Mouse (Mus musculus): Measurements from ENCODE around the gene Lgals3. TPM values are rescaled to one million over a fixed set of nuclear protein-coding genes. Genes with fewer than 3 reads are reported as not detected.

The Lgals3 gene
- total and polyA plus RNA-seq, 3 experiments = 0.29 to 1.8 TPM; not detected in 1

GRCm38 (mm10) chr14:47340231-47340925, 27.2 kb upstream of the Lgals3 start:
- Histone ChIP-seq H3K79me2 (replicated peaks; ENCODE audit: control insufficient read depth, extremely low read depth, insufficient read depth, poor library complexity, severe bottlenecking) (no peaks in the 10 kb centered on the region), H3K4me1 (ENCODE audit: control insufficient read depth in 1 of 2, insufficient read depth in 2 of 2) (peaks cover 0 to 7% of the 10 kb centered on the region in 2 experiments; a peak in 2 of 4 replicates), H3K9me3 (replicated peaks; ENCODE audit: low read length) (no peaks in the 10 kb centered on the region), H3K4me2 (ENCODE audit: insufficient read depth, low read depth, poor library complexity, severe bottlenecking) (no peak overlapping the region), H3K36me3 (replicated peaks in 1 of 2; ENCODE audit: control insufficient read depth in 1 of 2, insufficient read depth in 1 of 2, low read length in 1 of 2) (no peaks in the 10 kb centered on the region), H3K4me3 (replicated peaks in 1 of 3; ENCODE audit: low read depth in 2 of 3, low read length in 2 of 3, poor library complexity in 1 of 3) (no peak overlapping the region), H3K27ac (ENCODE audit: insufficient read depth, low read depth) (no peak overlapping the region), H3K9ac (ENCODE audit: insufficient read depth, low read depth) (no peak overlapping the region), H3K27me3 (replicated peaks) (no peaks in the 10 kb centered on the region)
- in situ Hi-C loops (cut with MboI; ENCODE audit: low pct_ligation_motif_present, low pct_unique_long_range_greater_than_20kb, low sequenced_read_pairs) (loop anchor here (5.0 kb wide), 1 partner anchor 37 kb away; no protein-coding TSS in a partner anchor), dilution Hi-C loops (cut with MboI; ENCODE audit: extremely low pct_ligation_motif_present, extremely low pct_unique_long_range_greater_than_20kb, low sequenced_read_pairs) (no loop called here)
- DNase-seq (ENCODE audit: extremely low read depth) = no peak
- TF ChIP-seq SIN3A (IDR thresholded peaks at IDR 0.05; ENCODE audit: low read length) (no peak), E2F4 (IDR thresholded peaks at IDR 0.05; ENCODE audit: insufficient replicate concordance, low read depth, low read length) (no peak), CHD1 (IDR thresholded peaks at IDR 0.05; ENCODE audit: low read depth, low read length) (no peak), BHLHE40 (IDR thresholded peaks at IDR 0.05; ENCODE audit: low read depth, low read length) (no peak), SMC3 (IDR thresholded peaks at IDR 0.05; ENCODE audit: low read depth, low read length) (no peak), USF1 (IDR thresholded peaks at IDR 0.05; ENCODE audit: low read depth, low read length) (no peak), ETS1 (conservative IDR thresholded peaks at IDR 0.05; ENCODE audit: low read depth, low read length) (no peak), TCF12 (IDR thresholded peaks at IDR 0.05; ENCODE audit: low read depth, low read length) (no peak), MAFK (IDR thresholded peaks at IDR 0.05; ENCODE audit: insufficient replicate concordance, low read length) (no peak), POLR2A (IDR thresholded peaks at IDR 0.05; ENCODE audit: low read depth, low read length) (no peak), EP300 (IDR thresholded peaks at IDR 0.05; ENCODE audit: low read length) (no peak), MYC (IDR thresholded peaks at IDR 0.05; ENCODE audit: low read depth, low read length) (no peak), POLR2AphosphoS2 (IDR thresholded peaks at IDR 0.05; ENCODE audit: low read depth, low read length) (no peak), HCFC1 (IDR thresholded peaks at IDR 0.05; ENCODE audit: low read depth, low read length) (no peak), ELF1 (IDR thresholded peaks at IDR 0.05; ENCODE audit: low read depth, low read length) (no peak), NRF1 (IDR thresholded peaks at IDR 0.05; ENCODE audit: low read depth, low read length) (no peak), RAD21 (IDR thresholded peaks at IDR 0.05; ENCODE audit: low read depth, low read length) (no peak), MXI1 (IDR thresholded peaks at IDR 0.05; ENCODE audit: low read depth, low read length) (no peak)

DNA sequence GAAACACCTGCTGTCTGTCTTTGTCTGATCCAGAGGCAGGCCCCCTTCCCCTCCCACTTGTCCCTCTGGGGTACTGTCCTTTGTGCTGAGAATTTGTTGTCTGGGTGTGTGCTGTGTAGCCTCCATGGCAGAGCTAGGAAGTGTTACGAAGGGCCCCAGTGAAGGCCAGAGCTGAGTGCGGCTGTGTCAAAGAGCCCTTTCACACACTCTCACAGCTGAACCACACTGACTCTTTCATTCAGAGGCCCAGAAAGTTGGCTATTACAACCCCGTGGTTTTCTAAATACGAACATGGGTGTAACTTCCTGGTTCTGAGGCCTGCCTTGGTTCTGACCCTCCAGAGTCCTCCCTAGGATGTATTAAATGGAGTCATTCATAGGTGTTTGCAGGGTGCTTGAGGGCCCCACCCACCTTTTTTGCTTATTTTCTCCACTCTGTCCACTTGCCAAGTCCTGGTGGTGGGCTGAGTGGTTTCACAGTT, 25.7 kb upstream of the Lgals3 start:
- in situ Hi-C loops (cut with MboI; ENCODE audit: low pct_ligation_motif_present, low pct_unique_long_range_greater_than_20kb, low sequenced_read_pairs) (loop anchor here (5.0 kb wide), 1 partner anchor 35 kb away; no protein-coding TSS in a partner anchor), dilution Hi-C loops (cut with MboI; ENCODE audit: extremely low pct_ligation_motif_present, extremely low pct_unique_long_range_greater_than_20kb, low sequenced_read_pairs) (no loop called here)
- TF ChIP-seq SMC3 (IDR thresholded peaks at IDR 0.05; ENCODE audit: low read depth, low read length) = no peak
- TF ChIP-seq ELF1 (IDR thresholded peaks at IDR 0.05; ENCODE audit: low read depth, low read length) = no peak
- no peak for TF ChIP-seq ZC3H11A (IDR thresholded peaks at IDR 0.05; ENCODE audit: low read depth, low read length)
- TF ChIP-seq GABPA (IDR thresholded peaks at IDR 0.05; ENCODE audit: insufficient replicate concordance, low read depth, low read length) = no peak
- no peak for TF ChIP-seq KAT2A (IDR thresholded peaks at IDR 0.05; ENCODE audit: insufficient replicate concordance, low read length)
- no peak for TF ChIP-seq POLR2AphosphoS2 (IDR thresholded peaks at IDR 0.05; ENCODE audit: low read depth, low read length)
- no peak for TF ChIP-seq PAX5 (IDR thresholded peaks at IDR 0.05; ENCODE audit: low read length)
- no peak for TF ChIP-seq CHD1 (IDR thresholded peaks at IDR 0.05; ENCODE audit: low read depth, low read length)
- TF ChIP-seq E2F4 (IDR thresholded peaks at IDR 0.05; ENCODE audit: insufficient replicate concordance, low read depth, low read length) = no peak

More for the DNA sequence above, 25.7 kb upstream of the Lgals3 start:
- Histone ChIP-seq H3K27me3 (replicated peaks) (no peaks in the 10 kb centered on the region), H3K4me2 (ENCODE audit: insufficient read depth, low read depth, poor library complexity, severe bottlenecking) (no peak overlapping the region), H3K36me3 (replicated peaks in 1 of 2; ENCODE audit: control insufficient read depth in 1 of 2, insufficient read depth in 1 of 2, low read length in 1 of 2) (no peaks in the 10 kb centered on the region), H3K4me3 (replicated peaks in 1 of 3; ENCODE audit: low read depth in 2 of 3, low read length in 2 of 3, poor library complexity in 1 of 3) (no peak overlapping the region), H3K27ac (ENCODE audit: insufficient read depth, low read depth) (no peak overlapping the region), H3K9me3 (replicated peaks; ENCODE audit: low read length) (no peaks in the 10 kb centered on the region), H3K79me2 (replicated peaks; ENCODE audit: control insufficient read depth, extremely low read depth, insufficient read depth, poor library complexity, severe bottlenecking) (no peaks in the 10 kb centered on the region), H3K4me1 (ENCODE audit: control insufficient read depth in 1 of 2, insufficient read depth in 2 of 2) (peaks cover 0 to 6% of the 10 kb centered on the region in 2 experiments; a peak in 2 of 4 replicates), H3K9ac (ENCODE audit: insufficient read depth, low read depth) (no peak overlapping the region)
- DNase-seq (ENCODE audit: extremely low read depth) = no peak

Measured in CH12.LX (cell line).